Mouse (Mus musculus) hematopoietic stem cell, adult 5-6 weeks (primary cell): Measurements from ENCODE around the gene Egln3. TPM values are rescaled to one million over a fixed set of nuclear protein-coding genes. Genes with fewer than 3 reads are reported as not detected.

ENCODE experiments used
- ATAC-seq, 2 experiments: fragments of 125-278 bp in 1 of 2; replicated peaks in 1 of 2; 2 replicates each; pipeline ENCODE4 v1.8.0; 2016 to 2017; ENCODE audit warnings: inconsistent platforms in 2 of 2, mild to moderate bottlenecking in 2 of 2, moderate number of reproducible peaks in 2 of 2, low read depth in 1 of 2, moderate TSS enrichment in 1 of 2; ENCODE audit not compliant: low FRiP score in 2 of 2, poor library complexity in 2 of 2, severe bottlenecking in 2 of 2, insufficient read depth in 1 of 2, low TSS enrichment in 1 of 2
- total RNA-seq: library from RNA; stranded (forward); fragments of 172-1452, 232-1000 nt; gene quantifications from 2 replicates; pipeline ENCODE4 v1.2.3, GENCODE M21; 2017

Gene Egln3
- total RNA-seq, 1 experiment from 2014 or later: 15.8 TPM

DNA sequence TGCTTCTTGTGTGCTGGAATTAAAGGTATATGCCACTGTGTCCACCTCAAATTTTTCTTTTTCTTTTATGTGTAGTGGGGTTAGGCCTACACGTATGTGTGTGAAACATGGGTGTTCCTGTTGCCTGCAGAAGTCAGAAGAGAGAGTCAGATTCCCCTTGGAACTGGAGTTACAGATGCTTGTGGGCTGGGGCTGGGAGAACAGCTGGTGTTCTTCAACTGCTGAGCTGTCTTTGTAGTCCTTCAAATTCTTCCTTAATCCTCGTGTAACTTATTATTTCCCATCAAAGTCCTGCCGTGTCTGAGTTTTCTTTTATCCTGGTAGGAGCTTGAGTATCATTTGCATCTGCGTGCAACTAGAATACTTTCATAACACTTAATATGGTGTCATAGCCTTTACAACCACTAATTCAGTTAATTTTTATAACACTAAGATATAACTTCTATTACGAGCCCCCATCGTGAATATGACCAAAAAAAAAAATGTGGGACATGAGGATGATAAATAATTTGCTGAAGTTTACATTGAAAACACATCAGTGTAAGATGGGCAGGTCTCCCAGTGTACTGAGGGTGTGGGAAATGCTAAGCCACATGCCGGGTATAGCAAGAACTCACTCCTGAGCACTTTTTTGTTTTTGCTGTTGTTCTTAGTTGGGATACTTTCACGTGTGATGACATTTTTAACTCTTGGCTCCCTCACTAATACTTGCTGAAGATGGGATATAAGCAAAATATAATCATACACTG lies 4.9 kb upstream of the Egln3 start:
- no peak for ATAC-seq

DNA sequence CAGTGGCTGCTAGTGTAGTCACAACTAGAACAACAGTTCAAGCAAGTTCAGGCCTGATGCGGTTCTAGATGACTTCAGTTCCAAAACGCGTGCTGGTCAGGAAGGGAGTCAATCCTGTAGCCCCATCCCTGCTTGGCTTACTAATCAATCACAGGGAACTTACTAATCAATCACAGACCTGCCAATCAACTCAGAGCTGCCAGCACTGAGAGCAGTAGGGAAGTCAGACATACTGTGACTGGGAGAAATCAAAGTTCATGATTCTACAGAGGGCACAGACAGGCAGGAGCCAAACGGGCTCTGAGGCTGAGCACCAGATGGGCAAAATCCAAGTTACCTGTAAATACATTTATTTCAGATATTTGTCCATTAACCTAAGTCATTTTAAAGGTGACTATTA lies 2.1 kb upstream of the Egln3 start:
- no peak for ATAC-seq

DNA sequence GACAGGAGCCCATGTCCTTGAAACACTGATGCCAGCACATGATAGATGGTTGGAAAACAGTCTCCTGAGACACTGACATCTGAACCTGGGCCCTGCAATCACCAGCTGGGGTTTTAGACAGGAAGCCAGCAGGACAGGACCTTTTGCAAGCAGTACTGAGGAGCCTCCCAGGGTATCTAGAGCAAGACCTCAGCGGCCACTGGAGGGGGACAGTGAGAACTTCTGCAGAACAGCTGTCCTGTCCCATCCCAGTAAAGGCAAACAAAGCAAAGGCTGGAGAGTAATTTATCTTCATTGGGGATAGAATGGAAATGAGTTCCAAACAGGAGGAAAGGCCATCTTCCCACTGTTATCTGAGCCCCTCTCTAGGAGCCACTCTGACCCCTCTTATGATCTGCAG lies 1.5 kb upstream of the Egln3 start:
- ATAC-seq: 0 out of 4 replicates have a peak, but pooled peaks of 1 of the 2 experiments have one; percentile 23

DNA sequence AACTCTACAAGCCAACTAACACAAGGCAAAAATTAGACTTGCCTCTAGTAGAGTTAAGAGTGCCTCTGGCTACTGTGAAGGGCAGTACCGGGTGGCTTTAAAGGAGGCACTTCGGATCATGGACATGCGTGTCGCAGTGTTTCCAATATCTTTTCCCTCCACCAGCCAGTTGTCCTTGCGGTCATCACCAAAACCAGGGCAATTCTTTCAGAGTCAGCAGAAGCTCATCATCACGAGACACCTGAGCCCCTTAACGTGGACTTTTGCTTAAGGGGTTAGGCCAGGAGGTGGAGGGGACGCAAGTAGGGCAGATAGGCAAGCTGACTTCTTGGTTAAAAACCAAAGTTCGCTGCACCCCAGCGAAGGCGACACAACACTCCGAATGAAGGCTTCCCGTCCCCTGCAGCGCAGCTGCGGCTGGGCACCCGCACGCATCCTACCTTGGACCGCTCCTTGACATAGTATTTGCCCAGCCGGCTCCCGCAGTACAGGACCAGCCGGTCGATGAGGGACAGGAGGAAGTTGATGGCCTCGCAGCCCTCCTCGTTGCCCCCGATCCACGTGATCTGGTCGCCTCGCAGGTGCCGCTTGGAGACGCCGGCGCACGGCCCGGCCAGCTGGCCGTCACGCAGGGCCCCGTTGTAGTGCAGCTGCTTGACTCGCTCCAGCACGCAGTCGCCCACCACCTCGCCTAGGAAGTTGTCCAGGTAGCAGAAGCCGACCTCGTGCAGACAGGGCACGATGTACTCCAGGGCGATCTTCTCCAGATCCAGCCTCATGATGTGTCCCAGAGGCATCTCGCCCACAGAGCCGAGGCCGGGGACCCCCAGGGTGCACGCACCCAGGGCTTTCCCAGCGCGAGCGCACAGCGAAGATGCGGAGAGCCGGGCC lies 650 bp downstream of the Egln3 start:
- ATAC-seq: peak; percentile 23 to 52; a peak in 3 of 4 replicates

DNA sequence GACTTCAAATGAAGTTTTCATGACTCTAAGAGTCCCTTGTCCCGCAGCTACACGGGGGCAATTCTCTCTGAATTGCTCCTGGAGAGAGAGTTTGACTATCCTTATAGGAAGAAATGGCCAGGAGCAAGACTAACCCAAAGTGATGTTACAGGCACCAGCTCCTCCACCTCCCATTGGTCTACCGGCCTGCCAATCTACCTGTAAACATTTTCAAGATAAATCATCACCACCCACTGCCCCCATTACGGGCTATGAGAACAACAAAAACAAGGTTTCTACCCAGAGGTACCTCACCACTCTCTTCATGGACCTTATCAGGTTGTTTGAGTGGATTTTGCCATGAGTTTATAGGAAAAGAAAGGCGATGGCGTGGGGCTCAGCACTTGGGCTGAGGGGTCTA lies 1.4 kb downstream of the Egln3 start:
- ATAC-seq: no peak

DNA sequence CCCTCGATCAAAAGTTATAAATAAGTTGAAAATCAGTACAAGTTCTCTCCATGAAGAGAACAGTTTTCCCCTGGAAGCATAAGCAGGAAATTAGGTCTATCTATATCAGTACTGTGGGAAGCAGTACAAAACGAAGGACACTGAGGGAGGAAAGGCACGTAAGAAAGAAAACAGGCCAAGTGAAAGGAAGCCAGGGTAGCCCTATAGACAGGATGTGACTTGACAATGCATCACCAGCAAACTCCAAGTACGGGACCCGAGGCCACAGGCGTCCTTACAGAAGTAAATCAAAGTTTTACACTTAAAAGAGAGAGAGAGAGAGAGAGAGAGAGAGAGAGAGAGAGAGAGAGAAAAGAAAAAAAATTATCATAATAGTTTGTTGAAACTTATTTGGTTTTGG lies 2.8 kb downstream of the Egln3 start:
- no peak for ATAC-seq

DNA sequence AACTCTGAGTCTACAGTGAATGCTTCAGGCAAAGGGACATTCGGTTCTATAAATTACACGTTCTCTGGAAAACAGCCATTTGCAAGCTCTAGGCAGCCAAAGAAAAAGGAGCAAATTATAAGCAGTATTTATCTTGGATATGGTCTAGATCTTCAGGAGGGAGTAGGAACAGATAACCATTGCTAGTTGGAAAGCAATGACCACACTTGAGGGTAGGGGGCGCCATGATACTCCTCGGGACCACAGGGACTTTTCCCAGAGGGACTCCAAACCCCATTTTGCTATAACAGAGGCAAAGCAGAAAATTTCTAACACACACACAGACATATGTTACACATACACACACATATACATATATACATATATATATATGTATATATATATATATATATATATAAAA lies 3.5 kb downstream of the Egln3 start:
- no peak for ATAC-seq

DNA sequence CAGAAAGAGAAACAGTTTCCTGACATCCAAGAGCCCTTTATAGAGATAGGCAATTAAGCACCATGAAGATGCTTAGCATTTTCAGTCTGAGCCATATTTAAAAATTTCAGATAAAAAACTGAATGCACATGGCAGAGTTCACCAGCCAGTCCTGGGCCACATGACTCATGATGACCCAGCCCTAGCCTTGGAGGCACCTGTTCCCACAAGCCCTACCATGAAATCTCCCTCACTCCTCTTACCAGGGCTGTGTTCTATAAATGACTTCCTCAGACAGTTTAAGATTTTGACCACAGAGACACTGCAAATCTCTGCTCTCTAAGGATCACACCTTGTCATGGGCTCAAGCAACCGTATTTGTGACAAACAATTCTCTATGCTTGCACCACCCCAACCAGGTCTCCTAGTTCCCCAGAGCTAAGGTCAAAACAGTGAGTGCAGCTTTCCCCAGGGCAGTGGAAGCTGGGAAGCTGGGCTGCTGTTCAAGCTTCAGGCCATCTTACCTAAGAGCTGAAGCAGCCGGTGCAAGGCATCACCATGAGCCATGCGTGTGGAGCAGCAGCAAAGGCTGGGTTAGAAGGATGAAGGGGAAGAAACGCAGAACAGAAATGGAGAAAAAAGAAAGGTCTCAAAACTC lies 5.3 kb downstream of the Egln3 start:
- peak in 1 of 2 experiments; percentile 15; a peak in 1 of 4 replicates for ATAC-seq

DNA sequence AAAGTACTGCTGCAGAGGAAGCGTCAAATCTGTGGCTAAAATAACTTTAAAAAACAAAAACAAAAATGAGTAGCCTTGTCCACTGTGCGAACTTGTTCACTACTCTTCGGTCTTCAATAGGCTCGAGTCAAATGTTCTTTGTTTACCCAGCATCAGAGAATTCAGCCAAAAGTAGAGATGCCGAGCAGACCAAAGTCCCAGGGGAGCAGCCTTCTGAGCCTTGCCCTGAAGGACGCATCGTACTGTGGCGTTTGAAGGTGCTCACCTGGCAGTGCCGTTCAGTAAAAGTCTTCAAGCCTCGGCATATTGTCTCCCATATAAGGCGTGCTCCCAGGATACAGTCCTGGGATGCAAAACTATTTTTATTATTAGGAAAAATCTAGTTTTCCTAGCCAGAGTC lies 5.8 kb downstream of the Egln3 start:
- no peak for ATAC-seq

DNA sequence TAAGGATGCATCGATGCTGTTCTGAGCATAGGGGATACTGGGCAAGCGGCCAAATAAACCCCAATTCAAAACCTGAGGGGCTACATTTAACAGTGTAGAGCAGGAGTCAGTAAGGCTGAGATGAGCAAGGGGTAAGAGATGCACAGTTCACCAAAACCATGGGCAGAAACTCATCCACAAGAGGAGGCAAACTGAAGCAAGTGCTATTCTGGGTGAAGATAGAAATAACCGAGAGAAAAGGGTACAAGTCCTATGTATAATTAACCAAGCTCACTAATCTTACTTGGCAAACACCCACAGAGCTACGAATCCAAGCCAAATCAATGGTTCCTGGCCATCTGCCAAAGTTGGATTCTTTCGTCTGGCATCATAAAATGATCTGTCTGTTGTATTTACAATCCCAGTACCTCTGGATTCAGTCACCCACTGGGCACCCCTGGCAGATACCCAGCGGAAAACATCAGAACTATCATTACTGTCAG lies 6.3 kb downstream of the Egln3 start:
- ATAC-seq: no peak

DNA sequence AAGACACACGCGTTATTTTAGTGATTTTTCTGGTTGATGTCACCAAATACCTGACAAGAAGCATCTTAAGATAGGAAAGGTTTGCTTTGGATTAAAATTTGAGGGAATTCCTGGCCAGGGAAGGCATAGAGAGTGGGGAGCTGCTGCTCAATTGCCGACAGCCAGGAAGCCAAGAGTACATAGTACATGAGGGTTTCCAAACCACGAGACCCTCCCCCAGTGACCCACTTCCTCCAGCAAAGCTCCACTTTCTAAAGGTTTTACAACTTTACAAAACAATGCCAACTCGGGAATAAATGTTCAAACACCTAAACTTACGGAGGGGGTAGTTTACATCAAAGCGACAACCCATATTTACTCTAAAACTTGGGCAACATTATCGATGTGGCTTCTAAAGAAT lies 6.8 kb downstream of the Egln3 start:
- ATAC-seq: no peak

DNA sequence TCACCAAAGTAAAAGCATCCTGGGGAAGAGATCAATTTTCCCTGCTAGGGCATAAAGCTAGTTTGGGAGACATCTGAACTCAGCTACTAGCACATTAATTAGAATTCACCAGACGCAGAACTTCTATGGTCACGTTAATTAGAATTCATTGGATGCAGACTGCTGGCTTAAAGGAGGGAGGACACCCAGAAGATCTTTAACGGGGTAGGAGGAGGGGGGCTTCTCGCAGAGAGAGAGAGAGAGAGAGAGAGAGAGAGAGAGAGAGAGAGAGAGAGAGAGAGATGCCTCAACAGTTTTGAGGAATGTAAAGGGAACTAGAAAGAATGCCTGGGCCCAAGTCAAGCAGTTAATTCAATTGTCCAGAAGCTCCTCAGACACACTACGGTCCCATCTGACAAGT lies 9.5 kb downstream of the Egln3 start:
- no peak for ATAC-seq

DNA sequence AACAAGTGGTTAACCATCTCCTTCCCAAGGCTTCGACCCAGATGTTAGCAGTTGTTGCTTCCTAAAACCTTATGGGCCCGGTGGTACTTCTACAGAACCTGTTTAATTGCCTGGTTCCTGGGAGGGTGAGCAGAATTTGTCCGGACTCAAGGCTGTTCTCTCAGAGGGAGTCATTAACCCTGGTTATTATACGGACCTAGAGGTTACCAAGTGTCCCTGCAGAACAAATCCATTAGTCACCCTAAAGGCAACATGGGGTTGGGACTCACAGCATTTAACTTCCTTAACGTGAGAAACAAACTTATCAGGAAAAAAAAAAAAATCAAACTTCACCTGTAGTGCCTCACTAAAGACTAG lies 11.4 kb downstream of the Egln3 start:
- ATAC-seq: peak in 1 of 2 experiments; percentile 2; a peak in 2 of 4 replicates

DNA sequence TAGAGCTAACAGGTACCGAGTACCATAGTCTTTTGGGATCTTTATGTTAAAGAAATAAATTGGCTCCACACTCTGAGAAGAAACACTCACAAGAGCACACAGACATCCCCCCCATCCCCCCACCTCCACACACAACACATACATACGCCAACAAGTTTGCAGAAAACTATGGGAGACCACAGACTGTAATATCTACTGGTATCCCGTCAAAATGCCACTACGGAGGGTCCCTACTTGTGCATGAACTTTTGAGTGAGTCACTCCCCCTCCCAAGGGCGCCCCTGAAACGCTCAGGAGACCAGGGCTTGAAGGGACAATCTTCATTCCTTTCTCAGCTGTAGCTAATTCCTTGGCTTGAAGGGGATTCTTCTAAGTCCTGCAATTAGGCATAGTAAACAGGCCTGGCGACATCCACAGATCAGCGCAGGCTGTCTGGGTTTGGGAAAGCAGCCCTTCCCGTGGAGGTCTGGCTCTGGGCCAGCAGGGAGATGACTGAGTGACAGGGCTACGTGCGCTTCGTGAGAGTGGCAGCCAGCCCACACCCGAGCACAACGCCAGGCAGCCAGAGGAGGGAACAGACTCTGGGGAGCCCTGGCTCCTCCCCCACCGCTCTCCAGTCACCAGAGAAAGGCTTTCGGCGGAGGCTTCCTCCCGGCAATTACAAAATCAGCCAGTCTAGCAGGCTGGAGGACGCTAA lies 11.9 kb downstream of the Egln3 start:
- peak; percentile 60 to 75 for ATAC-seq

DNA sequence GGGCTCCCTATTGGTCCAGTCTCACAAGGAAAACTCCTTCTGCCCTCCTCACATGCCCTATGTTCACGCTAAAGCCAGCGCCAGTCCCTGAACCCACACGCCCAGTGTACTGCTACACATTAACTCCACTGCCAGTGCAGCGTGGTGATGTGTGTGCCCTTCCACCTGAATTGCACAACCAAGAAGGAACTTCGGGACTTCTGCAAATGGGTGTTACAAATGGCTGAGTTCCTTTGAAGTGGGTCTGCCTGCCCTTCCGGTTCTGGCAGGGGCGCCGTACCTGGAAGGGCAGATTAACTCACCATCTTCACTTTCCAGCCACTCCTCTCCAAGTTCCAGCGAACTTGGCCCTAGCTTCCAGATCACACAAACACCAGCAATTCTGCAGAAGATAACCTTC lies 12.5 kb downstream of the Egln3 start:
- ATAC-seq: peak; percentile 32 to 46

DNA sequence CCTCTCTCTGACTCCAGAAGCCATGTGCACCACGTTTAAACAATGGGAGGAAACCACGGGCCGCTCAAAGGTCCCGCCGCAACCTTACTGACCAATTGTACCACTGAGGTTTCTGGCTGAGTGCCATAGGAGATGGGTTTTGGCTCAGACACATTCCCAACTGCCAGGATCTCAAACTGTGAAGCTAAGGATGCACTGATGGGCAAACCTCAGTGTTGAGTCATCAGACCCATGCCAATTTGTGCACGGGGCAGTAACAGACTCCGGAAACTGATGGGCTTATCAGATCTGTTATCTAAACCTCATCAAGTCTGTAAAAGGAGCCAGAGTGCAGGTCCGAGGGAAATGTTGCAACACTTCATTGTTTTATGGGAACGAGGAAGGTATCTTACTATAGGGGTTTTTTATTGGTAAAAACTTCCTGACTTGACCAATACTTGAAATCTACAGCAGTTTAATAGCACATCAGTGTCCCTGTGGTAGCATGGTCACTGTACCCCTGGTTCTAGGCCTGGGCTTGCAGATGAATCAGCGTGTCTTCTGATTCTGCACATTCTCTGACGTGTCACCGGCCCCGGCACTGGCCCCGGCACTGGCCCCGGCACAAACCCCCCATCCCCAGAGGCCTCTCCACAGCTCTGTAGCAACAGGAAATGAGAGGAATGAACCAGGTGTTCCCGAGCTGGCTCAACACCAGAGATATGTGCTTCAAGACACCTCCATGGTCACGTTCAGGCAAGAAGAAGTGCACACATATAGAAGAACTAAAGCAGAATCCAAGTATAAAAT lies 15.7 kb downstream of the Egln3 start:
- peak; percentile 35 to 44 for ATAC-seq
